Mouse (Mus musculus) 416B (cell line): ENCODE measurements around the gene Krt82.

Experiments used
- DNase-seq: peaks from one replicate; pipeline ENCODE4 v3.0.0; 2011; ENCODE audit warnings: low read depth

Krt82 gene

GRCm38 (mm10) chr15:101550567-101550966 is at the start of gene Krt82:
Gene Krt82, minus strand, starts transcription at chr15:101550667.
- DNase-seq, result no peak

- peak; percentile 11 for DNase-seq
These were observed 48.7 kb upstream of the Krt82 start for GRCm38 (mm10) chr15:101599123-101599522.

GRCm38 (mm10) chr15:101588216-101588615 is 37.7 kb upstream of the Krt82 start:
- DNase-seq, result peak; percentile 6

- DNase-seq, result no peak
These were observed 34.0 kb upstream of the Krt82 start for GRCm38 (mm10) chr15:101584456-101584855.

- DNase-seq, result peak; percentile 37
These were observed 32.9 kb upstream of the Krt82 start for GRCm38 (mm10) chr15:101583211-101583965.

- no peak for DNase-seq
These were observed 31.2 kb upstream of the Krt82 start for GRCm38 (mm10) chr15:101581701-101582100.

GRCm38 (mm10) chr15:101575506-101575905 is 25.0 kb upstream of the Krt82 start:
- DNase-seq, result no peak

GRCm38 (mm10) chr15:101573796-101574345 is 23.4 kb upstream of the Krt82 start, which contains the start of gene Krt75:
Gene Krt75, minus strand, starts transcription at chr15:101573904.
- DNase-seq, result no peak

- peak; percentile 25 for DNase-seq
These were observed 17.3 kb upstream of the Krt82 start for GRCm38 (mm10) chr15:101567780-101568179.

GRCm38 (mm10) chr15:101562850-101563249 is 12.4 kb upstream of the Krt82 start, which contains the start of gene Krt90:
Gene Krt90, minus strand, starts transcription at chr15:101562950.
- DNase-seq, result no peak

- DNase-seq, result no peak
These were observed 7.7 kb upstream of the Krt82 start for GRCm38 (mm10) chr15:101558034-101558646.

GRCm38 (mm10) chr15:101553169-101553568 is 2.7 kb upstream of the Krt82 start:
- DNase-seq, result no peak

- DNase-seq, result no peak
These were observed 1.7 kb upstream of the Krt82 start for GRCm38 (mm10) chr15:101552188-101552587.

GRCm38 (mm10) chr15:101544478-101544877 is 6.0 kb downstream of the Krt82 start:
- DNase-seq, result no peak

- DNase-seq, result peak; percentile 5
These were observed 7.9 kb downstream of the Krt82 start for GRCm38 (mm10) chr15:101542543-101542942.

- no peak for DNase-seq
These were observed 11.9 kb downstream of the Krt82 start for GRCm38 (mm10) chr15:101538580-101538900.

GRCm38 (mm10) chr15:101537864-101538579 is 12.4 kb downstream of the Krt82 start:
- DNase-seq, result peak; percentile 5

- peak; percentile 1 for DNase-seq
These were observed 14.2 kb downstream of the Krt82 start for GRCm38 (mm10) chr15:101536054-101536850.

GRCm38 (mm10) chr15:101532720-101533119 is 17.7 kb downstream of the Krt82 start, which contains the start of gene Krt84:
Gene Krt84, minus strand, starts transcription at chr15:101532820.
- no peak for DNase-seq

- DNase-seq, result no peak
These were observed 27.8 kb downstream of the Krt82 start for GRCm38 (mm10) chr15:101522556-101523232.

GRCm38 (mm10) chr15:101519792-101520191 is 30.7 kb downstream of the Krt82 start:
- DNase-seq, result peak; percentile 77
